Mouse (Mus musculus) embryo, embryonic 10 days (tissue): ENCODE results near the gene Tssk2.
A peak's percentile ranks its signal among the peaks of the same experiment; 100 is the strongest.

Experiments used
- DNase-seq: peaks from one replicate; pipeline ENCODE4 v3.0.0-alpha.2; 2015; ENCODE audit warnings: low spot score

The Tssk2 gene

DNA sequence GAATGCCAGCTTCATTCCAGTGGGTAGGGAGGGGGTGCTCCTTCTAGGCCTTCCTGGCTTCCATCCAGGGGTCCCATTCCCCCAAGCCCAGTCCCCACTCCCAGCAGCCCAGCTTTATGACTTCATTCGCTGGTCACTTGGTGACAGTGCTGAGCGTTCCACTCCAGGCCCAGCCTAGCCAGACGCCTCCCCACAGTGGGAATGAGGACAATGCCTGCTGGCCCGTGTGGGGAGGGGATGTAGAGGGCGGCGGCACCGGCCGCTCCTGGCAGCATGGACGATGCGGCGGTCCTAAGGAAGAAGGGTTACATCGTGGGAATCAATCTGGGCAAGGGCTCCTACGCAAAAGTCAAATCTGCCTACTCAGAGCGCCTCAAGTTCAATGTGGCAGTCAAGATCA is at the start of gene Tssk2, which contains the start of gene Dgcr2:
Gene Tssk2 (plus strand): TSS at position 176 of the 400 bp plus-strand sequence.
Gene Dgcr2 (minus strand): TSS at position 101 of the 400 bp plus-strand sequence.
- DNase-seq = no peak

DNA sequence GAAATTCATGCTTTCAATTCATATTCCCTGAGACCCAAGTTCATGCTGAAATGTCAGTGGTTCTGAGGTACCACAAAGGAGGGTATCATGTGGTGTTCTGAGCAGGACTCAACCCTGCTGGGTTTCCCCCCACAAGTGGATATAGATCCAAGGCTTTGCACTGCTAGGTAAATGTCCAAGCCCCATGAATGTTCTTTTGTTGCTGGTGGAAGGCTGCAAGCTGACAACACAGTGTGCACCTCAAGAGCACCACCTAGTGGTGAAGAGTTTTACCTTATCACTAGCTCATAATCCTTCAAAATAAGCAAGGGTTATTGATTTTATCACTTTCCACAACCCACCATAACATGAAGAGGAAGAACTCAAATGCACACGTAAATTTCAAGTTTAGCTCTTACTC is 49.5 kb upstream of the Tssk2 start:
- peak; percentile 87 for DNase-seq

DNA sequence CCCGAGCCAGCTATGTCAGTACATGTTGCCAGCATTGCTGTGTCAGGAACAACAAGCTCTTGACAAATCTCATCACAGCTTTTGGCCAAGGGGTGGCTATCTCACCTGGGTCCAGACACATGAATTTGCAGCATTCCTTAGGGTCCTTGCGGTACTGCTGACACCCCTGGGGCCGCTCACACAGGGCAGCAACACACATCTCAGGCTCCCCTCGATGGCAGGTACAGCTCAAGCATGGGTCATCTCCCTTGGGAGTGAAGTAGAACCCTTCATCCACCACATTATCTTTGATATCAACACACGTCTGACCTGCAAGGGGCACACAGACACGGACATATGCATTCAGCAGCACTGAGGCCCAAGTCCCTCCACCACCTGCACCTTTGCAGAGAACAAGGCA is 49.0 kb upstream of the Tssk2 start:
- no peak for DNase-seq

DNA sequence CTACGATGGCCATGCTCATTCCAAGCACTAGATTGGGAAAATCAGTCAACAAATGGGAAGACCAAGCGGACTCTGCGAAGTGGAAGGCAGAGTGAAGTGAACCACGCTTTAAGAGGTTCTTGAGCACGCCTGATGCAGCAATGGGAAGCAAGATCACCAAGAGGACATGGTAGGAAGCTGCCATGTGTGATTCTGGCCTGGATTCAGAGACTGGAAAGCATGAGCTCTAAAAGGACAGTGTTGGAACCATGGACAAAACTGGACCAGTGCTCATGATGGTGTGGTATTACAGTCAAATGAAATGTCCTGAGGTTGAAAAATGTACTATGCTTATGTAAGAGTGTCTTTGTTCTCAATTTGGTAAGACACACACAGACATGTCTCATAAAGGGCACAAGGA is 47.1 kb upstream of the Tssk2 start:
- no peak for DNase-seq

DNA sequence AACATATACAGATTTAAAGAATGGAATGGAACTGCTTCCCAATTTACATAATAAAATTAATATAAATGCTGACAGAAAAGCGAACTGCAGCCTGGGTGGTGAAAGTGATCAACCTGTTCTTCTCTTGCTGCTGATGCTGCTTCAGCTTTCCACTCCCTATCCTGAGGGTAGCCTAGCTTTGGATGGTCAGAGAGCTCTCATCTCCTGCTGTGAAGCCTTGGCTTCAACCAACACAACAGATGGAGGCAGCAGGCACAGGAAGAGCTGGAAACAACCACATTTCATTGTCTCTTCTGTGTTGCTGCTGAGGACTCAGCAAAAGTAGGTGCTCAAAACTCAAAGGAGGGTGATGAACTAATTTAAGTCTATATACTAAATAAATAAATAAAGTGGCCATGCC is 46.6 kb upstream of the Tssk2 start:
- DNase-seq = no peak

DNA sequence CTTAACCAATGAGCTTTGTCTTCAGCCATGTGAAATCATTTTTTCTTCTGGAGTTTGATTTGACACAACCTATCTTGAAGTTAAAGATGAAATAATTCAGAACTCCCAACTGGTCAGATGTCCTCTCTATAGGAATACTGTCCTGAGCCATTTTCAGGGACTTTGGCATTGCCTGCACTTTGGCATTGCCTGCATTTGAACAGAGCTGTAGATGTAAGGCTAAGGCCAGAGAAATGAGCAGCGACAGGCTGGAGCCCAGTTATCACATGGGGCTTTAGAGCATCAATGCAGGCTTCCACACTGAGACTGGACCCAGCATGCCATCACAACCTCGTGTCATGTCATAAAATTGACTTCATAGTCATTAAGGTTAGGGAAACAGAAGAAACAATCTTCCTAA is 45.2 kb upstream of the Tssk2 start:
- DNase-seq = no peak

DNA sequence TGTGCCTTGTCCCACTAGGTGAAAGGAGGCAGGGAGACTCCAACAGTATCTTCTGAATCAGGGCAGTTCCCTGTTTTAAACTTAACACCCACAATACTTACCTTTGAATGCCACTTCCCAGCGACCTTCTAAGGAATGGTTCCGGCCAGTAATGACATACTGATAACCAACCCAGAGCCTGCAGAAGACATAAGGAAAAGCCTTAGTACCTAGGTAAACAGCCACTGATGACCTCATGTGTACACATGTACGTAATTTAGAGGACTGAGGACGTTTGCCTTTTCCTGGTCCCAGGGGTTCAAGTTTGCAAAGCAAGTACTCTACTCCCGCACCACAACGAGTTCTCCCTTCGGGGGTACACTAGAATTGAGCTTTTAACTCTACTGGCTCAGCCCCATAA is 41.3 kb upstream of the Tssk2 start:
- no peak for DNase-seq

DNA sequence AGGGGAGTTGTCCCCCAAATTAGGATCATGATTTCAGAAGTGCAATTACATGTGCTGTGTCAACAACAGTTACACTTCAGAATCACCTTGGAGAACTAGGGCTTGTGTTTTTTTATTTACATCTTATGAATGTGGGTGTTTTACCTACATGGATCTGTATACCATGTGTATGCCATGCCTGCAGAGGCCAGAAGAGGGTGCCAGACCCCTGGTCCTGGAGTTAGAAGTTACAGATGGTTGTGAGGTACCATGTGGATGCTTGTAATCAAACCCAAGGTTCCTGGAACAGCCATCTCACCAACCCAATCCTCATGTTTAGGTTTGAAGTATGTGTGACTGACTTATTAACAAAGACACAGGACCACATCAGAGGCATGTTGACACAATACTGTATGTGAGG is 39.8 kb upstream of the Tssk2 start:
- DNase-seq = no peak

DNA sequence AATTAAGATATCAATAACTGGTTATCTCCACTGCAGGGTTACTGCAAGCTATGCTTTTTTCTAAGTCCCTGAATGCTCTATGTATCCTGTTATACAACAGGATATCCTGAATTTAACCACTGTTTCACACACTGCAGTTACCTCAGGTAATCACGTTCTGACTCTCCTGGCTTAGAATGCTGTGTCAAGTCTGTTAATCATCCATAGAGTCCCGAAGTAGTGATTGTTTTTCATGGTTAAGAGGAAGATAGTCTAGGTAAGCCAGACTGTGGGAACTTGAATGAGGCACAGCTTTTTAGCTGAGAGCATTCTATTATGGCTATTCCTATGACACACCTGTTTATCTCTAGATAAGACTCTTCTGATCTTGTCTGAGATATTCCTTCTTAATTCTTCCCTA is 33.1 kb upstream of the Tssk2 start:
- no peak for DNase-seq

DNA sequence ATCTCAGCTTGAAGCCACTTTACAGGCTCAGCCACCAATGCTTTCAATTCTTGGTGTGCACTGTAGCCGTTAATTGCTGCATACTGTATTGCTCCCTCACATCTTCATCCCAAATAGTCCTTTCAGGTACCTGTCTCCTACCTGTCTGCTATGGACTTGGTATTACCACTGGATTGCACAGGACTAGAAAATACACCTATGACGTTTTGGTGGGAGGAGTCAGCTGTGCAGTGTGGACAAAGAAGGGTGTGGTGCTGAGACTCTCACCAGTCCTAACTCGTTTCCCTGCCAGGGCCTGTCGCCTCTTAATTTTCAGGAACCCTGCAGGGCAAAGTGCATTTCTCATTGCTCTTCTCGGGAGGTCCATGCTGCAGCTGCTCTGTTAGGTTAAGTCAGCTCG is 32.7 kb upstream of the Tssk2 start:
- no peak for DNase-seq

DNA sequence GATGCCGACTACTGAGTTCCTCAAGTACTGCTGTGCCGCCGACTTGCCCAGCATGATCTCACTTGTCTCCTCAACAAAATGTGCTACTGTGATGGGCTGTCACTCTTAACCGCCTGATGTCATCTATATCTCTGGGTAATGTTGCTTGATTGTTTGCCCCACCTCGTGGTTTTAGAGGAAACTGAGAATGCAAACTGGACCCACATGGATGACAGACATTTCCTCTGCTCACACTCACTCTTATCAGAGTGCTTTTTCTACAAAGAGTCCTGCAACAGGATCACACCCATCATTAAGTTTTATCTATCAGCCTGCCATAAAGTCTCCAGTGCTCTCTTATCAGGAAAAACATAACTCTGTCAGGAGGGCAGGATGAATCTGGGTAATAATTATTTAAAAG is 27.2 kb upstream of the Tssk2 start:
- no peak for DNase-seq

DNA sequence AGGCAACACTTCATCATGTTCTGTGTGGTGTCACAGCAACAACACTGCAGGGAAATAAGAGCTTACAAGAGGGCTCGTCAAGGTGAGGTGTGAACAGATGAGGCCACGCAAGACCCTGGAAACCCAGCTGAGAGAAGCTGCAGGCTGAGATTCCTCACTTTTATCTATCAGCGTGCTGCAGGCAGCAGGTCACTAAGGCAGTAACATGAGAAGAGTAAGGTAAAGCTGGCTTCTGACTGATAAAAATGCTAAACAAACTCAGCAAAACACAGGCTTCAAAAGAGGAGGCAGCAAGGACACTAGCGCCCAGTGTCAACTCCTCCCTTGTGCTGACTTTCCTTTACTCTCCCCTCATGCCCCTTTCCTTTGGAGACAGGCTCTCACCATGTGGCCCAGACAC is 25.4 kb upstream of the Tssk2 start:
- DNase-seq = no peak

DNA sequence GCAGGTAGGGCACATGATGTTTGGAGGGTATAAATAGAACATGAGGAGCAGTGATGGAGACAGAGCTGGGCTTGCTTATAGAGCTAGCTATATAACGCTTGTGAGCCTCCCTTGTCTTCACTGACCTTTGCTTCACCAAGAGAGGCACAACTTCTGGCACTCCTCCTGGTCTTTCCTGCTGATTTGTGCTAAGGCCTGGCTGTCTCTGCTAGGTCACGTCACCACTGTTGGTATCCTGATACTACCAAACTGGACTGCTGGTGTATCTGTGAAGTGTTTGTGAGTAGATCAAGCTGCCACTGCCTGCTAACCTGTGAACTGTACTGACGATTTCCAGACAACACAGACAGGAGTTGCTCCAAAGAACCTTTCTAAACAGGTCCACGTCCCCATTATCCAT is 23.3 kb upstream of the Tssk2 start:
- DNase-seq = no peak

DNA sequence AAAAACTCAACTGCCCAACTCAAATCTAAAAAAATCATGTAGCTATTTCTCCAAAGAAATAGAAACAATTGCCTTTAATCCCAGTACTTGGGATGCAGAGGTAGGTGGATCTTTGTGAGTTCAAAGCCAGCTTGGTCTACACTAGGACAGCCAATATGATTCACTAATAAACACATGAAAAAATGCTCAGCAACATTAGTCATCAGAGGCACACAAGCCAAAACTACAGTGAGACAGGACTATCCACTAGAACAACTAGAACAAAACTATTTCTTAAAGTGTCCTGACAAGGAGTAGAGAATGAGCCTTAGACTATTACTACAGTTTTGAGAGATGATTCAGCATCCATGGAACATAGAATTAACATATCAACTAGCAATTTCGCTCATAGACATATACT is 22.3 kb upstream of the Tssk2 start:
- no peak for DNase-seq

DNA sequence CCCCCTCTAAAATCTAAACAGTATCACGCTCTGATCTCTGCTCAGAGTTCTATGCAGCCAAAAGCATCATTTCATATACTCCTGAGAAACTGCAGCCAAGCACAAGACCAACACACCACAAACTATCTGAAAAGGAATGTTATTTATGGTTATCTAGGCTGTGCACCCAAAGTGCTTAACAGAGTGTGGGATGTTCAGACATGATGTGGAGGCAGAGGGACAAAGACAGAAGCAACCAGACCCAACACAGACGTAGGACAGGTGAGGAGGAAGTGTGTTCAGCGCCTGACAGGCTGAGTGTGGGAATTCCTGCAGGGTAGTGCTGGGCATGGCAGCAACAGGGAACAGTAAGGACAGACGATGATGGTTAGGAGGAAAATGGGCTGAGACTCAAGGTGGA is 18.9 kb upstream of the Tssk2 start:
- no peak for DNase-seq

DNA sequence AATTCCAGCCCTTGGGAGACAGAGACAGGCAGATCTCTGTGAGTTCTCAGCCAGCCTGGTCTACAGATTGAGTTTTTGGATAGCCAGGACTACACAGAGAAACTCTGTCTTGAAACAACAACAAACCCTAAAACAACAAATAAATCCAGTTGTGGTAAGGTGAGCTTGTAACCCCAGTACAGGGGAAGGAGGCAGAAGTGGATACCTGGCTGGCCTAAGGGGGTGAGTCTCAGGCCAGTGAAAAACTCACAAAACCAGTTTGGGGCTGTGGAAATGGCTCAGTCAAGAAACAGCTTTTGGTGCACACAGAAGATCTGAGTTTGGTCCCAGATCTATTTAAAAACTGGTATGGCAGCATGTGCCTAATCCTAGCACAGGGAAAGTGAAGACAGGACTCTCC is 16.2 kb upstream of the Tssk2 start:
- no peak for DNase-seq

DNA sequence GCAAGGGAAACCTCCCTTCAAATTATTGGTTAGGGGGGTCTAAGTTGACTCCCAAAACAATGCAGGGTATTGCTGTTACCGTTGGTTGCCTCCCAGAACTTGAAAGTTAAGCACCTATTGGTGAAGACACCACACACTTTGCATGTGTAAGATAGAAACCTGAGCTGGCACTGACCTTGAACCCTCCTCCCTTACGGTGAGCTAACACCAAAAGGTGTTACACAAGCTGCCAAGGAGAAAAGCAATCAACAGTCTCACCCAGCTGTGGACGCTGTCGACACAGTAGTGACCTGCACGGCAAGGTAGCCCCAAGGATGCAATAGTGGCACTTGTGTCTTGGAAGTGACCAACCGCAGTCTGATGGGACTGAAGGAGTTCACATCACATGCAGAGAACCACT is 14.3 kb upstream of the Tssk2 start:
- DNase-seq = no peak

DNA sequence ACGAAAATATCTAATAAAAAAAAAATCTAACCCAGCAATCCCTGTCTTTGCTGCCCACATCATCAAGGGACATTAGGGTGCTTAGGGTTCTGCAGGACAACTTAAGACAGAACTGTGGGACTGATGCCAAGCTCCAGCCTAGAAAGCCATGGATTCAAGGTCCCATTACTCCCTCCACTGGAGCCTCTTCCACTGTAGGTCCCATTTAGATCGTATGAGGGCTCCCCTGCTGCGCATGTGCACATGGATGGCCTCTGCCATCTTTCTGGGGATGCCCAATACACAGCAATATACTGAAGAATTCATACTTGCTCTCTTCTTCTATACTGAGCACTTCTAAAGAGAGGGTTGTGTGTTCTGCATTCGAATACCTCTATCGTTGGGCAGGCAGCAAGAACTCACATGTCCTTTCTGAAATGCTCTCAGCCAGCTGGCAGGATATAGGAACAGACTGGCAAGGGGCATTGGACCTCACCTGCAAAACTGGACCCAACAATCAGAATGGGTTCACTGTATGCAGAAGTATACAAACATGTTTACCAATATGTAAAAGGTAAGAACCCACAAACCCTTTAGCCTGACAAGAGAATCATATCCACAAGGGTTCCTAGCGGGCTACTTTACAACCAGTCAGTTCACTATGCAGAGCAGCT is 8.6 kb upstream of the Tssk2 start:
- no peak for DNase-seq

DNA sequence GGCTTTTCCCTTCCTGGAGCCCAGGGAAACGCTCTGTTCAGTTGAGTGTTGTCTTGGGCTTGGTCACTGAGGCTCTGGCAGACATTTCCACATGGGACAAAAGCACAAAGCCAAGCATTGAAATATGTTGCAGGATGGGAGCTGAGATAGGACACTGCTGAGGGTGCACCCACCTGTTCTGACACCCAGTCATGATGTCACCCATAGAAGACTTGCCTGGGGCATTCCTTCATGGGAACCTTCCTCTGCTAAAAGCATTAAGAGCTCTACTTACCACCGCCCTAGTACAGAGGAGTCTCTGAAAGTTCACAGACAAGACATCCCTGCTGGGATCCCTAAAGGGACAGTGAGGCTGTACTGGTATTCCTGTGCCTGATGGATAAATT is 8.1 kb upstream of the Tssk2 start:
- no peak for DNase-seq

DNA sequence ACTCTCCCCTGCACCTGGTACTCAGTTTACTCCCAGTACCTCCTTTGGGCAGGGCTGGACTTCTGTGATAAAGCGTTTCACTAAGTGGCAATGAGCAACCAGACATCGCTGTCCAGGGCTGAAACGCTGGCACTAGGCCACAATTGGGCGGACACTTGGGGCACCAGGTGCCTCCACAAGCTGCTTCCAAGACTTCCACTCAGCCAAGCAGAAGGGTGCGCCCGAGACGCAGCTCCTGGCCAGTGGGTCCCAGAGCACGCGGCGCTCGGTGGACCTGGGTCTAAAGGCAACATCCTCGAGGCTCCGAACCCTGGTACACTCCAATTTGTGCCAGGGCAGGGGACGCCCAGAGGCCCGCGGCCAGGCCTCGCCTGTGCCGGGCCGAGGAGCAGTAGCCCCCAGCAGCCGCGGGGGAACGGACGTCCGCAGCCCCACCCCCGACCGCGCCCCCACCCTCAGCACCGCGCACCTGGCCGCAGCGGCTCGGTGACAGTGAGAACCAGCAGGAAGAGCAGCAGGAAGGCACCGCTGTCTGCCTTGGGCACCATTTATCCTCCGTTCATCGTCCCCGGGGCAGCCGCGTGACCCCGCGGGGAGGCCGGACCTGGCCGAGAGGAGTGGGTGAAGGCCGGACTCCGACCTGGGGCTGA is 7.4 kb upstream of the Tssk2 start:
- peak; percentile 54 for DNase-seq

DNA sequence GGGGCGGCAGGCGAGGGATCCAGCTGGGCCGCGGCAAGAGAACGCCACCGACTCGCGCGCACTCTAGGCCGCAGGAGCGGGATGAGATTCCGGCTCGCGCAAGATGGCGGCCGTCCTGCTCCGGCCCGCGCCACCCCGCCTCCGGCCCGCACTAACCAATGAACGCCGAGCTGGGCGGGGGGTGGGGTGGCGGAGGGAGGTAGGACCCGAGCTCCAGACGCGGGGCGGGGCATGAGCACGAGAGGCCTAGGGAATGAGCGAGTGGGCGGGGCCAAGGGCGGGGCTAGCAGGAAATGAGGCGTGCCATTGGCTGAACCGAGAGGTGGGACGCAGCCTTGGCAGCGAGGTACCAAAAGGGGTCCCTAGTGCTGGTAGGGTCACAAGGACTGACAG is 6.9 kb upstream of the Tssk2 start, which contains the start of gene Gm20518:
Gene Gm20518 (minus strand): TSS at position 105 of the 393 bp plus-strand sequence.
- DNase-seq = peak; percentile 99

DNA sequence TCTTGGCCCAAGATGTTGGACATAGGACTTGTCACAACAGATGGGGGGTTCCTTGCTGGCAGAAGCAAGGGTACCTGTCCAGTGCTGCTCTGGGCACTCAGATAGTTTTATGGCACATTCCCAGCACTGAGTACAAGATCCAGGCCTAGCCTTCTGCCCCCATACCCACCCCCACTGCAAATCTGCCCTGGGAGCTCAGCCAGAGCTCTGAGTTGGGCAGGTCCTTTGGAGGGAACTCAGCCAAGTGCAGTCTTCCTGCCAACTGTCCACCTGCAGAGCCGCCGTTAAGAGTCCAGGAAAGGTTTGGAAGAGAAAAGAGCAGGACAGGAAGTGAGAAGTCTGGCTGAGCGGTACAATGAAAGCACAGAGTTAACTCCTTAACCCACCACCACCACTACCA is 5.8 kb upstream of the Tssk2 start:
- no peak for DNase-seq

DNA sequence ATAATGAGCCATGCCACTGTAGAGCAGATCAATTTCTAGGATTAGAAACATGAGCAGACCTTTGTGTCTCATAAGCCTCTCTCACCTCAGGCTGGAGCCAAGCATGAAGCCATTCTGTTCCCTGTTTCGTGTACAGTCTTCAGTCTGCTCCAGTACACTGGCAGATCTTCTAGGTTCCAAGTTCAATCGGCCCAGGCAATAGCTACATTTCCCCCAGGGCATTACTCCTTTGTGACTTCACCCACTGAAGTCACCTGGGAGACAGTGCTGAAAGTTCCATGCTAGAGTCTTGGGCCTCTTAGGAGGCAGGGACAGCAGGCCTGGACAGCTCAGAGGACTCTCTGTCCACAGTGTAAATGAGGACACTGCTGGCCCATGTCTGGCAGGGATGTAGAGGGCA is 4.5 kb upstream of the Tssk2 start, which contains the start of gene Tssk1:
Gene Tssk1 (plus strand): TSS at position 301 of the 400 bp plus-strand sequence.
- DNase-seq = no peak

DNA sequence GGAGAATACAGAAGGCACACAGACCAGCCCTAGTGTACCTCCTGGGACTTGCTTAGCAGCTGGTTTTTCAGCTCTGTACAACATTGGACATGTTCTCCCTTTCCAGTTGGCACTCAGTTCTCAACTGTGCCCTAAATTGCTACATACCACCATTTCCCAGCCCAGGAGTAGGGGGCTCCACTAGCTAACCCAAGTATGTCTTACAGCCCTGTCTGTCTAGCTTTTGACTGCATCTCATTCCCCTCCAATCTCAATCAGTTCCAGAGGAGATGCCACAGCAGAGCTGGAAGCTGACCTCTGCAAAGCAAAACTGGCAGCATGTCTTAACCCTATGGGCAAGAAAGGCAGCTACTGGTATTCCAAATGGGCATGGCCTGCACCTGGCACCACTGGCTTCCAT is 2.3 kb upstream of the Tssk2 start:
- no peak for DNase-seq
